Mouse (Mus musculus): Measurements from ENCODE around the gene Ltbp3. TPM values are rescaled to one million over a fixed set of nuclear protein-coding genes. Genes with fewer than 3 reads are reported as not detected.

The Ltbp3 gene
- 100 to 1,000 TPM; 241 to 252 TPM for total RNA-seq (2021)
- long read RNA-seq, experiment 1, partial matches to known transcripts: 37 of 43 reads
- long read RNA-seq, experiment 1, other reads (novel, unspliced or antisense): 4 of 43 reads
- long read RNA-seq, experiment 2, partial matches to known transcripts: 146 of 169 reads
- long read RNA-seq, experiment 2, other reads (novel, unspliced or antisense): 15 of 169 reads

DNA sequence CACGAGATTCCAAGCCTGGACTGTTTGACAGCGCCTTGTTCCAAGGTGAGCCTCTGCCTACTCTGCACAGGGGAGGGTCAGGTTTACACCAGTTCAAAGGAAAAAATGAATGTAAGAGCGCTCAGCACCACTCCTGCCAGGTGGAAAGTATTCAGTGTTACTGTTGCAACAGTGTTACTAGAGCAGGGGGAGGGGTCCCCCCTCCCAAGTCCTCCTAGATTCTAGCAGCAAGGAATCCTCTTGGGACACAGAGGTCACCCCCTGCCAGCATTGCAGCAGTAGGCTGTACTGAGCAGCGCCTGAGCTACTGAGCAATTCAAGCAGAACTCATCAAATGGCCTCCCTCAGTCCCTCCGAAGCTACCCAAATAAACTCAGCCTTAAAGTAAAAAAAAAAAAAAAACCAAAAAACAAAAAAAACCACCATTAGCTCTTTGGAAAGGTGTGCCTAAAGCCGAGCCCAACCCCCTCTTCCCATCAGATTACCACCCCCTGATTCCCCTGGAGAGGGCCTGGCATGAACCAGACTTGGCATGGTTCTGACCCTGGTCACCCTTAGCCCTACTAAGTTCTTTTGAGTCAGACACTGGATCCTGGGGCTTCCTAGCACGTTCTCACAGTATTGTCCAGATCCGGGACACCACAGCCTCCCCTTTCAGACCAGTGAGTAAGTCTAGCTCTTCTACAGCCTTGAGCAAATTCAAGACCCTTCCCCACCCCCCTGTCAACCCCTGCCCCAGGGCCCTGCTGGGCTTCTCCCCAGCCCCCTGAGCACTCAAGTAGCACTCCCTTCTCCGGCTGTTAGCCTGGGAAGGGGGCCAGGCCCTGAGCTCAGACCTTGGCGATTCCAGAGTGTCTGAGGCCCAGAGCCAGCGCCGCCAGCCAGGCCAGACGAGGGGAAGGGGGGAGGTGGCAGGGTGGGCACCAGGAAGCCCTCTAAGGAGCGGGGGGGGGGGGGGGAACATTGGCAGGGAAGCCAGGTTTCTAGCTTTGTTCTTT lies at the start of gene Ltbp3:
TSS of gene Ltbp3 (plus strand) at position 585 of the 998 bp plus-strand sequence.
- peak in 1 of 2 experiments; percentile 64 for DNase-seq (ENCODE audit: low spot score in 2 of 2)

DNA sequence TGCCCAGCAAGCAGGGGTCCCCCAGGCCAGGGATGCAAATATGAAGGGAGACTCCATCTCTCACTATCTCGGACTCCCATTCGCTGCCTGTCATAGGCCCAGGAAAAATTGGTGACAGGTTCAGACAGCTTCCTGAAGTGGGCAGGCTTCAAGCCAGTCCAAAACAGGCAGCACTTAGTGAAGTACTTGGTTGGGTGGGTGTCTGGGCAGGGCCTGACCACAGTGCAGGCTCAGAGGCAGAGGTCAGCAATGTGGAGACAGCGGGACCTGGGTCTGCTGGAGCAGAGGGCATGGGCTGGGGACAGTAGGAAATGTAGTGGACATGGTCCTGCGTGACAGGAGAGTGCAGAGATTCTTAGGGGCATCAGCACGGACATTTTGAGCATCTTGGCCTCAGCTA lies 49.1 kb upstream of the Ltbp3 start:
- no peak for DNase-seq (ENCODE audit: low spot score in 2 of 2)

DNA sequence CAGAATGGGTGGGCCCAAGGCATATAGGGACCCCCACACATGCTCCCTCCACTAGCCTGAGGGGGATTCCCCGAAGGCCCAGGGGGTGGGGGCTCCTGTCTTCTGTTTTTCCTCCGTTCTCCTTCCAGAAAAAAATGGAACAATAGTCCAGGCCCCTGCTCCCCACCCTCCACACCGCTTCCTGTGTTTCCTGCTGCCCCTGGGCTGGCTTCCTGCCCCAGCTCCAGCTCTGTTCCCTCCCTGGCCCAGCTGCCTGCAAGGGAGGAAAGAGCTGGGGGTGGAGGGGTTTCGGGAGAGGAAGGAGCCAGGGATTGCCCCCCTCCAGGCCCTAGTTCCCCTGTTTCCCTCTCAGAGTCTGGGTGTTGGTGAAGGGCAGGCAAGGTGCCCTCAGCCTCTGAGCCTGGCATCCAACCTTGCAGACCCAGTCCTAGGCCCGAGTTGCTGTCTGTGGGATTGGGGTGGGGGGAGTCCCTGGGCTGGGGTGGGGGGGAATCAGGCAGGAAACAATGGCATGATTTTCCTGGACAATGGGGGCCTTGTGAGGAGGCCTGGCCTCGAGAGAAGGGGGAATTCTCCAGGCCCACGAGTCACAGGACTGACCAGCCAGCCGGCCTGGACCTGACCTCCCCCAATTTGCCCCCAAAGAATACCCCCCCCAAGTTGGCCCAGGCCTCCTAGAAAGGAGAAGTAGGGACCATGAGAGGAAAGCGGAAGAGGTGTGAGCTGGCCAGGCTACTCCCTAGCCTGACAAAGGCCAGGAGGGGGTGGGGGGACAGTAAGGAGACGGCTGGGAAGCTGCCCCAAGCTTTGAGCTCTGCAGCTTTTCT lies 48.4 kb upstream of the Ltbp3 start:
- no peak for DNase-seq (ENCODE audit: low spot score in 2 of 2)

DNA sequence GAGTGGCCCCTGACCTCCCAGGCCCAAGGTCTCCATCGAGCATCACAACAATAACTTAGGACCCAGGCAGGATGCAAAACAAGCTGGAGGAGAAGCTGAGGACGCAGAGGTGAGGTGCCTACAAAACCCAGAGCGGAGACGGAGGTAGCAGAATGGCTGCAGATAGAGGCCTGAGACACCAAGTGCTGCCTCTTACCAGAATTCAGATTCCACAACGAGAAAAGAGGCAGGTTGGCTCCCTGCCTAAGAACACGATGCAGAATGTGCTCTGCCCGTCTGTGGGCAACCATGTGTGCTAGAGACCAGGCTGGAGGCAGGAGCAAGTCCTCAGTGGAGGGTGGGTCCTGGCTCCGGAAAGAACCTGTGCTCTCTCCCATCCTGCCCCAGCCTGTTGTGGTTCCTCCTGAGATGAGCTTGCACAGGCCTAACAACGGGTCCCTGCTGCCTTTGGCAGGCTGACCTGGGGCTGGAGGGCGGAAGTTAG lies 47.7 kb upstream of the Ltbp3 start:
- no peak for DNase-seq (ENCODE audit: low spot score in 2 of 2)

DNA sequence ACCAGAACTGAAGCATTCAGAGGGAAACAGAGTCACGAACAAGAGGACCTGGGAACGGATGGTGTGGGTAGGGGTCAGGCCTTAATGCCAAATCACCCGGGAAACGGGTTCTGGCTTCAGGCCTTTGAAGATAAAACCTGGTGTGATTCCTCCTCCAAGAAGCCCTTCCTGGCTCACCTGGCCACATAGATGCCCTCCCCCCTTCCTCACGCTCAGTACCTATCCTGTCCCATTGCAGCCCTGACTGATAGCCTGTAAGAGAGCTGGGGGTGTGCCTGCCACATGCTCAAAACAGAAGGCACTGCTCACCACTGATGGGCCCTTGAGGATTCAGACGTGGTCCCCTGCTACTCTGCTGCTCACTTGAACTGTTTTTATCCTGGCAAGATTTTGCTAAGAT lies 46.9 kb upstream of the Ltbp3 start:
- no peak for DNase-seq (ENCODE audit: low spot score in 2 of 2)

DNA sequence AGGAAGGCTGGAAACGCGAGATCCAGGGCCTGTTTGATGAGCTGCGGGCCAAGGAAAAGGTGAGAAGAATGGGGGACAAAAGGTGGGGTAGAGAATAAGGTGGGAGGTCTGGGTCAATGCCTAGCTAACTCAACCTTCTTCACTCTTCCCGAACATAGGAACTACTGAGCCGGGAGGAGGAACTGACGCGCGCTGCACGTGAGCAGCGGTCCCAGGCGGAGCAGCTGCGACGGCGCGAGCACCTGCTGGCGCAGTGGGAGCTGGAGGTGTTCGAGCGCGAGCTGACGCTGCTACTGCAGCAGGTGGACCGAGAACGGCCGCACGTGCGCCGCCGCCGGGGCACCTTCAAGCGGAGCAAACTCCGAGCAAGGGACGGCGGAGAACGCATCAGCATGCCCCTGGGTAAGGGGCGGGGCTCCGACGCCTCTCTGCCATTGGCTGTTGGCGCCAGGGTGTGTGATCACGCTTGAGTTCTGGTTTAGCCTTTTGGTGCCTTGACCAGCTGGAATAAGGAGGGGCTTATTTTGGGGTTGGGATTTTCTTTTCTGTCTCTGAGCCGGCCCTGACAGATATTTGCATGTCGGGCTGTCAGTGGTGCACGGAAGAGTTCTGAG lies 44.7 kb upstream of the Ltbp3 start:
- DNase-seq (ENCODE audit: low spot score in 2 of 2): no peak

DNA sequence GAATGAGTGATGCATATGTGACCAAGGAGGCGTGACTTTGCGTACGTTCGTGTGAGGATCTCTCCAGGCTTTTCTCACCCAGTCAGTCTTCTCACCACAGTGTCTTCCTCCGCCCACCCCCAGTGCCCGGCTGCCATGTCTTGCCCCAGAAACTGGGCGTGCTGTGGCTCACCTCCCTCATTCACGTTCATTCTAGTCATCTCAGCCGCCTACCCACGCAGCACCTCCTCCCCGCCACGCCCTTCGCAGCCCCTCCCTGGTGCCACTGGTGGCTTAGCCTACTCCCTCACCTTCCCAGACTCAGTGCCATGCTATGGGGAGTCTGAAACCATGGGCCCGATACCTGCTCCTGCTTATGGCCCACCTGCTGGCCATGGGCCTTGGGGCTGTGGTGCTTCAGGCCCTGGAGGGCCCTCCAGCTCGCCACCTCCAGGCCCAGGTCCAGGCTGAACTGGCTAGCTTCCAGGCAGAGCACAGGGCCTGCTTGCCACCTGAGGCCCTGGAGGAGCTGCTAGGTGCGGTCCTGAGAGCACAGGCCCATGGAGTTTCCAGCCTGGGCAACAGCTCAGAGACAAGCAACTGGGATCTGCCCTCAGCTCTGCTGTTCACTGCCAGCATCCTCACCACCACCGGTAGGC lies 36.4 kb upstream of the Ltbp3 start, which contains the start of gene Kcnk7:
TSS of gene Kcnk7 (plus strand) at position 205 of the 638 bp plus-strand sequence.
- DNase-seq (ENCODE audit: low spot score in 2 of 2): no peak

DNA sequence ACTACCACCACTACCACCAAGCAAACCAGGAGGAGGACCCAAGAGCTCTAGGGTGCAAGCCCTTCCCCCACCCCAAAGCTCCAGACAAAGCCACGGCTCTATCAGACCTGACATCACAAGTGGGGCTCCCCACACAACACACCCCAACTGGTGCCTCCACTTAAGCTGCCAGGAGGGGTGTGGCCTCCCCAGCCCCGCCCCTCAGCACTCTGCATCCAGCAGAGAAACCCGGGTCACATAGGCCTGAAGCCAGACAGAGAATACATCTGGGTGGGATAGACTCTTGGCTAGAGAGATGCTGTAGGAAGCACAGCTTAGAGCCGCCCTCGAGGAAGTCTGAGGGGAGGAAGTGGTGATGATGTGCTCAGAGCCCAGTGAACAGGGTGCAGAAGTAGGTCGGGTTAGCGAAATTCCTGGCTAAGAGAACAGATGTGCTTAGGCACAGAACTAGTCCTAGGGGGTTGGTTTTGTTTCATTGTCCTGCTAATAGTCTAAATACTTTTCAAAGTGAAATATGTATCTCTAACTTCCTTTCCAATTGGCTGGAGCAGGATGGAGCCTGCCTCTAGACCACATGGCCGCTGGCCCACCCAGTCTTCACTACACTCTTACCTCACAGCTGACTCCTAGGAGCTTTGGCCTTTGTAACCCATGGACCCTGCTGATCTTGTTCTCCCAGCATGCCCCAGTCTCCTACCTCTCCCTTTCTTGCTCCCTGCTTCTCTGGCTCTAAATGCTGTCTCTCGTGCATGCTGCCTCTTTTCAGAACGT lies 35.7 kb upstream of the Ltbp3 start:
- no peak for DNase-seq (ENCODE audit: low spot score in 2 of 2)

DNA sequence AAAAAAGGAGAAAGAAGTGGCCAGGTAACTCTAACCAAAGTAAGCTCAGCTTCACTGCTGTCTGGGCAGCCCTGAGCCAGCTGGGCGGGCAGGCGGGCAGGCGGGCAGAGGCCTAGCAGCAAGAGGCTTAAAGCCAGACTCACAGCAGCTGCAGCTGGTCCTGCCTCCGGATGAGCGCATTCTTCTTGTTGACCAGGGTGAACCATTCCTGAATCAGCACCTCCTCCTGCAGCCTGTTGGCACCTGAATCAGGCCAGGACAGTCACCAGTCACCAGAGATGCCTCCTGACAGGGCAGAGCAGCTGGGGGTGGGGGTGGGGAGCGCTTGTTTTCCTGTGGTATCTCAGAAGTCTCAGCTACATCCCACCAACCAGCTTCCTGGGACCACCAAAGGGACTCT lies 30.6 kb upstream of the Ltbp3 start:
- DNase-seq (ENCODE audit: low spot score in 2 of 2): no peak

DNA sequence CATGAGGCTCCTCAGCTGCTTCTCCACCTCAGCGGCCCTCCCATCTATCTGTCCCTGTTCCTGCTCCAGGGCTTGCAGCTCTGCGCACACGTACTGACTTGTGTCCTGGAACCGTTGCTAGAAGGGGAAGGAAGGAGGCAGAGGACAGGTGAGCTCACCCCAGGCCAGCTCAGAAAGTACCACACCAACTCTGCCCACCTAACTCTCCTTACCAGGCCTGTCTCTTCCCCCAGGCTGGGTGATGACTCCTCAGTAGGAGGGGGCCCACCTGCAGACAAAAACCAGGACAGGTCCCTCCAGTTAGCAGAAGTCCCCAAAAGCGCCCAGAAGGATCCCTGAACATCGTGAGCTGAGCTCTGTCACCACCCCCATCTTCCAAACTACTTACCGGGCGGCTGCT lies 30.1 kb upstream of the Ltbp3 start:
- DNase-seq (ENCODE audit: low spot score in 2 of 2): no peak

DNA sequence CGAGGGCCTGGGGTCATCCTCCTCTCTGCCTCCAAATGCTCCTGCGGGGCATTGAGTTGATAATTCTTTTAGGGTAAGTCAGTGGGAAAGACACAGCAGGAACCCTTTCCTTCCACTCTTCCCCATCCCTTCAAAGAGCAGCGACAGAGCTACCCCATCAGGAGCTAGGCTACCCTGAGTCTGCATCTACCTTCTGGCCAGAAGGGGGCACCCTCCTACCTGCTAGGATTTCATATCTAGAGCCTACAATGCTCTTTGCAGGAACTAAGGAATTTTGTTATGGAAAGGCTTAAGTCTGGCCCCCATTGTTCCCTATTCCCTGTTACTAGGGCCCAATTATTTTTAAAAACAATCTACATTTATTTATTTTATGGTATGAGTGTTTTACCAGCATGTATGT lies 29.5 kb upstream of the Ltbp3 start:
- peak in 1 of 2 experiments; percentile 62 for DNase-seq (ENCODE audit: low spot score in 2 of 2)

DNA sequence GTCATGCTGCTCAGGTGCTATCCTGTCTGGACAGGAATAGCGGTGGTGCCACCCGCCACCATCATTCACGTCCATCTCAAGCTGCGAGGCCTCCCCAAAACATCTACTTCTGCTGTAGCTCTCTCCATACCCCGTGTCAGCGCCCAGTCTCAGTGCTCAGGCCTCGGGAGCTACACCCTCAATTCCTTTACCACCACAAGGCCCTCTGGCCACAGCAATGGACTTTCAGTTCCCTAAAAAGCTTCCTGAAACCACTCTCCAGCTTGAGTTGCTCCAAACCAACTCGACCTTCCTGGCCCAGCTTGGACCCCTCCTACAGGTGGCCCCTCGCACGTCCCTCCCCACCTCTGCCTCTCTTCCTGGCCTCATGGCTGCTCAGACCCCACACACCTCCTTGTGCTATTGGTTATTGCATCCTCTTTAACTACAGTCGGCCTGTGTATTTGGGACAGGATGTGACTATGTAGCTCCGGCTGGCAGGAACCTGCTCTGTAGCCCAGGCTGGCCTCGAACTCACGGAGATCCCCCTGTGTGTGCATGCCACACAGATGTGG lies 28.7 kb upstream of the Ltbp3 start:
- no peak for DNase-seq (ENCODE audit: low spot score in 2 of 2)

DNA sequence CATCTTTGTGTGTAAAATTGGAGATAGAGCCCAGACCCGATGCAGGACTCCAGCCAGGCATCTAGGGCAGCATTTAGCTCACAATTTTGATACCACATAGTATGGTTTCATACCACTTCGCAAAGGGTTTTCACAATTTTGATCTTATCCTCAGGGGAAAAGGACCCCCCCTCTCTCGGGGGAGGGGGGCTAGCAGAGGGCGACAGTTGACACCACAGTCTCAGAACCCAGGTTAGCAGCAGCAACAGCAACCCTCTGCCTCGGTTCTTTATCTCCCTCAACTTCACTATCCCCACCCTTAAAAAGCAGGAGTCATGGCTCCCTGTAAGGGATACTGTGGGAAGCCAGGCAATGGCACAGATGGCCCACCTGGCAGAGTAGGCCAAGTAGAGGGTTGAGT lies 27.4 kb upstream of the Ltbp3 start:
- no peak for DNase-seq (ENCODE audit: low spot score in 2 of 2)

DNA sequence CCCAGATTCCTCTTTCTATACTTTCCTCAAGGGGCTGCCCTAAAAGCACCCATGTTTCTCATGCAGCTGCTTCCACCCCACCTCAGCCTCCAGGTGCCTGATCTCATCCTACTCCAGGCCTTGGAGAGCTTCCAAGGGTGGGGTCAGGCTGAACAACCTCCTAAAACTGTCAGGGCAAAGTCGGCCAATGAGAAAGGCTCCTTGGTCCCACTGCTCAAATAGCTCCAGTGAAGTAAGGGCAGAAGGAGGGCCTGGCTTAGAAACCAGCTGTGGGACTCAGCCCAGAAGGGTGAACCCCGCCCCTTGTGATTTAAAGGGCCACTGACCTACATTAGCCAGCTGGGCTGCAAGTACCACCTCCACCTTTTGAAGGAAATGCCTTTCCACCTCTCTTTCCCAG lies 27.0 kb upstream of the Ltbp3 start:
- DNase-seq (ENCODE audit: low spot score in 2 of 2): no peak

DNA sequence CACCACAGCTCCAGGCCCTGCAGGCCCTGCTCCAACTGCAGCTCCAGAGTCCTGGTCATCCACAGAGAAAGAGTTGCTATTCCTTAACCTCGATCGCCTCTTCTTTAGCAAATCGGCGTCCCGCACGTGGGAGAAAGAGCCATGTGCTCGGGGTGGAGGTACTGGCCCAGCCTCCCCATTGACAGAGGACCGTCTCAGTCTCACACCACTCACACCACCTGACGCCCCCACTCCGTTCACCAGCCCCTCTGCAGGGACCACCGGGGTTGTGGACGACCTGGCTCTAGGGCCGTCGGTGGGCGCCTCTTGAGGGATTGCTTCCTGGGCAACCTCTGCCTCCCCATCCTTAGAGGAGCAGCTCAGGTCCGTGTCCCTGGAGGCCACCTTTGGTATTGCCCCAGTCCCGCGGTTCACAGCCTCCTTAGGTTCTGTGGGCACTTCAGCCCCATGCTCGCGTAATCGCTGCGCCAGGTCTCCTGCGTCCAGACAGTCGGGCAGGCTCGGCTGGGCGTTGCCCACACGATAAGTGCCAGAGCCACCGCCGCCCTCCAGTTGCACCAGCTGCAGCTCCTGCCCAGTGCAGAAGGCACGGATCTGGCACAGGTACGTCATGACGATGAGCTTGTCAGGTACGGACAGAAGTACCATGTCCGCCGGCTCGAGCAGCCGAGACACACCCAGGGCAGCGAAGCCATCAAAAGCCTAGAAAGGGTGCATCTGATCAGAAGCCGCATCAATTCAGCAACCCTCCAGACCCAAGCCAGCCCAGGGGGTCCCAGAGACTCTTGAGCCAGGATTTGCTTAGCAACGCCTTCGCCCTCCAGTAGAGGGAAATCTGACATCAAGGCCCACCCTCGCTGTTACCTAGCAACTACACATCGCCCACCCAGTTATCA lies 24.7 kb upstream of the Ltbp3 start:
- DNase-seq (ENCODE audit: low spot score in 2 of 2): no peak

DNA sequence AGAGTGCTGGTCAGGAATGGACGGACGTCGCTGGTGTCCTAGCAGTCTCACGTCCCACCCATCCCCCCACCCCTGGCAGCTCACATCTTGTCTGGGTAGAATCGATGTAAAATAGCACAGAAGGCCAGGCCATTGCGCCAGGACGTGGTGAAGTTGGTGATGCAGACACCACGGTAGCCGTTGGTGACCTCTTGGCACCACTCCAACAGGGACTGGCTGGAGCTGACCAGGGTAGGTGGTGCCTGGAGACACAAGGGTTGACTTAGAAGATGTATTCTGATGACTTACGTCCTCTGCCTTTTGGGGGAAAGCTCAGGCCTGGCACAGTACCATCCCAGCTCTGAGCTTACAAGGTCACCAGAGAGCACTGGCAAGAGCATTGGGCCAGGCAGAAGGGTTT lies 23.7 kb upstream of the Ltbp3 start:
- no peak for DNase-seq (ENCODE audit: low spot score in 2 of 2)

DNA sequence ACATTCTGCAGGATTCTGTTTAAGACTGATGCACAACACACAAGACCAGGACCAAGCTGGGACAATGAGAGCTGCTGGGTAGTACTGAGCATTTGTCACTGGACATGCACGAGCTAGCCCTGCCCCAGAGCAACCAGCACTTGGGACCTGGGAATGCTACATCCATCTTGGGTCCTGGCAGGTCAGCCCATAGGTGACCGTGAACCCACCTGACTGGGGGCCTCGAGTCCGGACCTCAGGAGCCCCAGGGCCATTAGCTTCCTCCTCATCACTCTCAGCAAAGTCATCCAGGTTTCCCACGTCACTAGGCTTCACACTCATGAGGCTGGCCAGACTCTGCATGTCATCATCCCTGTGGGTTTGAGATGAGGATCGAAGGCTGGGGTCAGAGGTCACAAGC lies 19.5 kb upstream of the Ltbp3 start:
- no peak for DNase-seq (ENCODE audit: low spot score in 2 of 2)

DNA sequence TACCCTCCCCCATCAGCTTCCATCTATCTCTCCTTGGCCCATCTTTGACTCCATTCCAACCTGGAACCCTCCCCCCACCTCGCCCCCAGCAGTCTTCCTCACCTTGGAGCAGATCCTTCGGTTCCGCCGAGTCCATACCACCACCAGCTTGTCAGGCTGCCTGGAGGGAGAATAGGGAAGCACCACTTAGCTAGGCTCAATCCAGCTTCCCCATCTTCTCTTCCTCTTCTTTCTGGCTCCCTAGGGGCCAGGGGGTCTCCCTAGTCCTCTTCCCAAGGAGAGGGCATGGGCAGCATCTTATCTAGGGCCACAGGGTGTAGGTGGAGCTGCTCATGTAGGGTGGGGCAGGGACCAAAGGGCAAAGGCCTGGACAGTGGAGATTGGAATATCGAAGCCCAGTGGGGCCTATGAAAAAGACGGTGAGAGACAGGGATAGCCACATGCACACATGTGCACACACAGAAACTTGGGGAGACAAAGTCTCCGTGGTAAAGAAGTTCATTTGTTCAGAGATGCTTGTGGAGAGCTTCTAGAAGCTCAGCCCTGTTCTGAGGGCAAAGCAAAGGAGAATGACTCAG lies 17.8 kb upstream of the Ltbp3 start:
- no peak for DNase-seq (ENCODE audit: low spot score in 2 of 2)

Measured in adrenal gland, adult 18-20 months (tissue).